Mouse (Mus musculus) kidney, adult 9 months (tissue): ENCODE results near the gene Prr12.
"Not testable (repeated sequence)": the region's sequence is repeated elsewhere in the genome, so short reads cannot be mapped to it uniquely, and the experiment has no call there.

Experiments
- DNase-seq: peaks from one replicate; pipeline ENCODE4 v3.0.0; 2022

Gene Prr12

DNA sequence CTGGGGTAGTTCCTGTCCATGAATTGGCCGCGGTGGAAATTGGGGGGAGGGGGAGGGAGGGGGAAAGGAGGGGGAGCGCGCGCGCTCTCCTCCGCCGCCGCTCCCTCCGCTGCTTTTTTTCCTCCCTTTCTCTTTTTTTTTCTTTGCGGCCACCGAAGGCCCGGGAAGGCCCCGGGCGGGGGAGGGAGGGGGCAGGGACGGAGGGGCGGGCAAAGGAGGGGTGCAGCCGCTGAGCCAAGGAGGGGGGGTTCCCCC, at the start of gene Prr12:
Gene Prr12, minus strand, starts transcription at position 20 of the 255 bp plus-strand sequence.
- no peak for DNase-seq

DNA sequence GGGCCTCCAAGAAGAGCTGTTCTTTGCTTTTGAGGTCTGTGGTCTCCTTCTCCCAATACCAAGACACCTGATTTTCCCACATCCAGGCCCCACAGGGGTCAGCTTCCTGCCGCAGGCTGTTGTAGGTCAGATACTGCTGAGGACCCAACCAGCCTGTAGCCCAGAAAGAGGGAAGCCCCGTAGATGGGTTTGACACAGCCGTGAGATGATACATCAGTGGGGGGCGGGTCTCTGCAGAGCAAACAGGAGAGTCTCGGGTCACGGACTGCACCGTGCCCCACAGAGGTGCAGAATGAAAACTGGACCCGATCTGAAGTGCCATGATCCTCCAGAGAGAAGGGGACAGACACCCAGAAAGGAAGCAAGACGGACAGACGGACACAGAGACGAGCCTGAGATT, 49.8 kb upstream of the Prr12 start:
- DNase-seq = no peak

- DNase-seq = no peak
Measured at GRCm38 (mm10) chr7:45100046-45100445, 47.4 kb upstream of the Prr12 start.

GRCm38 (mm10) chr7:45098541-45099240, 46.0 kb upstream of the Prr12 start:
- no peak for DNase-seq

- peak; percentile 56 for DNase-seq
Measured at GRCm38 (mm10) chr7:45097479-45097878, 44.8 kb upstream of the Prr12 start.

DNA sequence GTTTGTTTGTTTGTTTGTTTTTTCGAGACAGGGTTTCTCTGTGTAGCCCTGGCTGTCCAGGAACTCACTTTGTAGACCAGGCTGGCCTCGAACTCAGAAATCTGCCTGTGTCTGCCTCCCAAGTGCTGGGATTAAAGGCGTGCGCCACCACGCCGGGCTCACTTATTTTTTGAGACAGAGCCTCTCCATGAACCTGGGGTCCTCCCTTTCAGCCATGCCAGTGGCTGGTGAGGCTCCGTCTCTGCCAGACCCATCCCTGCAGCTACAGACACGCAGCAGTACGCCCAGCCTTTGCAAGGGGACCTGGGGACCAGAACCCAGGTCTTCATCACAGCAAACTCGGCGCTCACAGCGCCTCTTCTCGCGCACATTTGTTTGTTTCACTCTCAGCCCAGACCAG, 43.3 kb upstream of the Prr12 start:
- not testable (repeated sequence) for DNase-seq

DNA sequence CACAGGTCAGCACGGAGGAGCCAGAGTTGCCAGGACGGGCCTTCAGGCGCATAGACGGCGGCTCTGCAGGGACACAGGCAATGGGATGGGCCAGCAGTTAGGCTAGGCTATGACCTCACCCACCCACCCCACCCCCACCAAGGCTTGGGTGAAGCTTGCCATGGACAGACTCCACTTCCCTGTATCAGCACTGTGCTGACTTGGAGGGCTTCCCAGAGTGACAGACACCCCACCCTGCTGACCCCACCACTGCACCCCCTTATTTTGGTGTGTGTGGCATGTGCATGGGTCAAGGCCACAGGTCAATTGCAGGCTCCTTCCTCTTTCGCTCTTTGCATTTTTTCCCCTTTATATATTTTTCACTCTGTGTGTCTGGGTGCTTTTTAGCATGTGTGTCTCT, 42.7 kb upstream of the Prr12 start:
- no peak for DNase-seq

DNA sequence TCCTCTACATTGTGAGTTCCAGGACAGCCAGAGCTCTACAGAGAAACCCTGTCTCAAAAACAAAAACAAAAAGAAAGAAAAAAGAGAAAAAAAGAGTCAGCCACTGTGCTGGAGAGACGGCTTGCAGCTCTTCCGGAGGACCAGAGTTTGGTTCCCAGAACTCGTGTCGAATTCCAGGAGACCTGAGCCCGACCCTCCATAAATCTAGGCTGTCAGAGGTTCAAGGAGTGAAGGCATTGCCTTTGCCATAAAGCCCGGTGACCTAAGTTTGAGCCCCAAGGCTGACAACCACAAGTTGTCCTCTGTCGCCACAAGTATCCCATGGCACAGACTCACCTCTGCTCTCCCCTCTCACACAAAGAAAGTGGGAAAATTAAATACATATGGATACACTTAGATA, 41.4 kb upstream of the Prr12 start:
- no peak for DNase-seq

DNA sequence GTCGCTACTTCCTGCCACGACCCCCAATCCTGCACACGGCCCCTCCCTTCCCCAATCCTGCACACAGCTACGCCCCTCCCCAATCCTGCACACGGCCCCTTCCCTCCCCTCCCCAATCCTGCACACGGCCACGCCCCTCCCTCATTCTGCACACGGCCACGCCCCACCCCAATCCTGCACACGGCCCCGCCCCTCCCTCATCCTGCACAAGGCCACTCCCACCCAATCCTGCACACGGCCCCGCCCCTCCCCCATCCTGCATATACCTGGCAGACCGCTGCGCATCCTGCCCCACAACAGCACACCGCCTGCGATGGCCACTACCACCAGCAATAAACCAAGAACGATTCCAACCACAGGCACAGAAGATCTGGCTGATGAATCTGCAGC, 40.8 kb upstream of the Prr12 start:
- no peak for DNase-seq

DNA sequence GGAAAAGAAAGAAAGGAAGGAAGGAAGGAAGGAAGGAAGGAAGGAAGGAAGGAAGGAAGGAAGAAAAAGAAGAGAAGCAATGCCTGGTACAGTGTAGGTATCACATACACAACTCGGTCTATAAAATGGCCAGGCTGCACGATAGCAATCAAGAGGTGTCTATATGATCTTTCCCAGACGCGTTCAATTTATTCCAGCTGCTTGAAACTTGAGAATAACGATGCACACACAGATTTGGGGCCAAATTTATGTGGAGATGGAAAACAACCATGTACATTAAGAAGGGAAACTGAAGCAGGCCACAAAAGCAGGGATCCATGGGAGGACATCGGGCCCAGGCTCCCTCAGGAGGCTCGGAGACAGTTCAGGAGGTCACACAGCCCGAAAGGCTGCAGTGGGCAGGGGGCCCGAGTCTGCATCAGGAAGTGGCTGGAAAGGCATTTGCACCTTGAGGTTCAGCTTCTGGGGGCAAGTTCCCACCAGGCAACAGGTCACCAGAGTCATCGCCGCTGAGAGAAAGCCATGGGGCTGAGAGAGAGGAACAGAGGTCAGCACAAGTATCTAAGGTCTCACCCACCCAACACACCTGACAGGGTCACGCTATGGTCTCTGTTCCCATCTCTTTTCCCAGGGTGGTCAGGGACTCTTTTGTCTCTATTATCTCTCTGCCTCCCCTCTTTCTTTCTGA, 40.3 kb upstream of the Prr12 start:
- DNase-seq = no peak

- DNase-seq = peak; percentile 56
Measured at GRCm38 (mm10) chr7:45092048-45092447, 39.4 kb upstream of the Prr12 start, which contains the start of gene Rcn3. TSS of gene Rcn3 (minus strand) at chr7:45092221.

DNA sequence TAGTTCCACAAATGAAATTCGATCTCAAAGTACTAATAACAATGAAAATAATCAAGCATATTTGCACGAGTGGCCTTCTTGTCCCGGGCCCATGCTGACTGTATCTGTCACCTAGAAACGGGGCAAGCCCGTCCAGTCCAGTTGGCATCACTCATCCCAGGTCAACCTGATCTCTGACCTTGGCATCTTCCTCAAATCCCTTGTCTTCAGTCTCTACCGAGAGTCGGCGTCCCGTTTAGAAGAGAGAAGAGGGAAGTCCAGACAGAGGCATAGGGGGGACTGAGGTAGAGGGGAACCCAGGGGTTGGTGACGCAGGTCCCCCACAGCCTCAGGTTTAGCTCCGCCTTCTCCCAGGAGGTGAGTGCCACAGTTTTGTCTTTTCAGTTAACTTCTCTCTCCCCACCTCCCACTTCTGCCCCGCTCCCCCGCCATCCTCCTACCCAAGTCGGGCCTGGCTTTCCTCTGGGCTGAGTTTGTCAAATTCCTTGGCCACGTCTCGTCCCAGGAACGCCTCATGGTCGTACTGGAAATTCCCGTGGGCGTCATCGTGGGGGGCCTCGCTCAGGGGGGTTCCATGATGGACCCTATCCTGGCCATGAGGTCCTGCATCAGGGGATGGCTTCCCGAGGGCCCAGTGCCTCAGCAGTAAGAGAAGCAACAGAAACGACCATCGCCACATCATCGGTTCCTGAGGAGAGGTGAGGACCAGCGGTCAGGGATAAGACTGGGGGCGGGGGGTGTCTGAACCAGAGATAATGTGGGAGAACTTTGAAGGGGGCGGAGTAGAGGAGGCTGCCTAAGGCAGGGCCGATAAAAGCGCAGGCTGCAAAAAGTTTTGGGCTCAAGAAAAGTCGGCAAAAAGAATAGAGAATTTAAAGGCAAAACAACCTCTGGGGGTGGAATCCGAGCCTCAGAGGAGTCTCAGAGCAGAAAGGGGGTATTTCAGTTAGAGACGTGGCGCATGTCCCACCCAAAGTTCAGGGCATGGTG, 38.6 kb upstream of the Prr12 start:
- DNase-seq = no peak

GRCm38 (mm10) chr7:45090251-45090977, 37.7 kb upstream of the Prr12 start:
- no peak for DNase-seq

DNA sequence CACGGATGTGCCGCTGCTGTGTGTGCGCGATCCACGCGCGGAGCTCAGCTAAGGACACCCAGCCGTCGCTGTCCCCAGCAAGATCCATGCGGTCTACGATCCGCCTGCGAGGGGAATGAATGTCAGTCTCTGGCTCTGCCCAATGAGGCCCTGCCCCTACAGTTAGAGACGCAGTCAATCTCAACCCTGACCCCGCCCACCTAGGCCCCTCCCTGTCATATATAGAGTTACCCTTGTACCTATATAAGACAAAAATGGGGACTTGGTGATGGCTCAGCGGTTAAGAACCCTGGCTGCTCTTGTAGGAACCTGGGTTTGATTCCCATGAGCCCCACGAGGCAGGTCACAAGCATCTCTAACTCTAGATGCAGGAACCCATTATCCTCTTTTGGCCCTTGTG, 35.9 kb upstream of the Prr12 start:
- DNase-seq = no peak

- no peak for DNase-seq
Measured at GRCm38 (mm10) chr7:45086084-45086483, 33.4 kb upstream of the Prr12 start.

DNA sequence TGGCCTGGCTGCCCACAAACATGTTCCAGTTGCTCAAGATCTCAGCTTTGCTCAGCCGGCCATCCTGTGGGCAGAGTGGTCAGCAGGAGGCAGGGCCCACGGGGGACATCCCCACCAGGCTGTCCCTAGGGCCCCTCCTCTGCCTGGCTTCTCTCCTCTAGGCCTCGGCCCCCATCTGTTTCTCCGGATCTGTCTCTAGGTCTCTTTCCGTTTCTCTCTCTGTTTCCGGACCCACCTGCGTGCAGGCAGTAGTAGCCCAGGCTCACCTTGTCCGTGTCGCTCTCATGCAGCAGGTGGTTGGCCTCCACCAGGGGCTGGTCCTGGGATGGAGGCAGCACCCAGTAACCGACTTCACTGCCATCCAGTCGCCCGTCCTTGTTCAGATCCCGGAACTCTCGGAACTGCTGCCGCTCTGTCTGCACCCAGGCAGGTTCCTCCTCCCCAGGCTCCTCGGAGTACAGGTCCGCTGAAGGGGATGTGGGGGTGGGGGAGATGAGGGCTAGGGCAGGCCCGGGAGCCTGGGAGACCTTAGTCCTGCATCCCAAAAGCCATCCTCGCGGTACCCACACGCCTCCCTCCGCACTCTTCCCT, 30.7 kb upstream of the Prr12 start:
- no peak for DNase-seq

DNA sequence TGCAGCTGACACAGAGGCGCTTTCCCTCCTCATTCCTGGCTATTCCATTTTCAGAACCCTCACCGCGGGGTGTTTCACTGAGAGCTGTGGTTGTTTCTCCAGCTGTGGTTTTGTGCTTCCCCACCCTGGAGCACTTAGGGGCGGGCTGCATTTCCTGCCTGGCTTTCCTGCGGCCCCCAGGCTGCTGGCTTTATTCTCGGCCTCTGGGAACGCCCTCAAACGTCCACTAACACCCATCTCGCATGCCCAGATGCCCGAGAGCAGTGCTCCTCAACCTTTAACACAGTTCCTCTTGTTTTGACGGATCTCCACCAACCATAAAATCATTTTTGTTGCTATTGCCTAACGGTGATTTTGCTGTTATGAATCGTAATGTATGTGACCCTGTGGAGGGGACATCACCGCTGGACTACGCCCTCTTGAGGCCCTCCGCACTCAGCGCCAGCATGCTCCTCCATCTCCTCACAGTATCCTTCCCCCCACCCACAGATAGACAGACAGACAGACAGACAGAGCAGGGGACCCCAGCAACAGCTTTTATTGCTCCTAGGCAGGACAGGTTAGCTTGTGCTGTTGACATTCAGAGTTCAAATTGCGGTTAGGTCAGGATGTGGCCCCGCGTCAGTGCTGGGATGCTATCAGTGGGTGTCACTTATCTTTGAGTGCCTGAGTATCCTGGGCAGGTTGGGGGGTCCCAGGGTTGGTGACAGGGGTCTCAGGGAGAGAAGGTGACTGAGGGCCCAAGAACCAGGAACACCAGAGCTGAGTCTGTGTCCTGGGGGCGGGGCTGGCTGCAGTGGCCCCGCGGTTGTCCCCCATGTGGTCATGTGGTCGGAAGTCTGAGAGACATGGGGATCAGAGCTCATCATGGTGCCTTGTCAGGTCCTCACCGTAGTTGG, 30.0 kb upstream of the Prr12 start:
- DNase-seq = peak; percentile 47

- DNase-seq = no peak
Measured at GRCm38 (mm10) chr7:45081016-45081415, 28.3 kb upstream of the Prr12 start.

DNA sequence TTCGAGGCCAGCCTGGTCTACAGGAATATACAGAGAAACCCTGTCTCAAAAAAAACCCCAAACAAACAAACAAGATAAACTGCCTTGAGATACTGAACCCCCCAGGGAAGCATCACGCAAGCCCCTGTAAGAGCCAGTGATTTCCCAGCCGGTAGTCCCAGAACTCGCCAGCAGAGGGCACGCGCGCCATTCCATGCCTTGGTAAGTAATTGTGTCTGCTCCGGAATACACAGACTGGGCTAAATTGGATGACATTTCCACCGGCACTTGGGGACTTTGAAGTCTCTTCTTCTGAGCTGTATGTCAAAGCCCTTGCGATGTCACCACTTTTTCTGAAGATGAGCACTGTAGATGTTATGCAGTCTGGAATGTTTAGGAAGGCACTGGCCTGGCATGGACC, 27.2 kb upstream of the Prr12 start:
- peak; percentile 94 for DNase-seq

DNA sequence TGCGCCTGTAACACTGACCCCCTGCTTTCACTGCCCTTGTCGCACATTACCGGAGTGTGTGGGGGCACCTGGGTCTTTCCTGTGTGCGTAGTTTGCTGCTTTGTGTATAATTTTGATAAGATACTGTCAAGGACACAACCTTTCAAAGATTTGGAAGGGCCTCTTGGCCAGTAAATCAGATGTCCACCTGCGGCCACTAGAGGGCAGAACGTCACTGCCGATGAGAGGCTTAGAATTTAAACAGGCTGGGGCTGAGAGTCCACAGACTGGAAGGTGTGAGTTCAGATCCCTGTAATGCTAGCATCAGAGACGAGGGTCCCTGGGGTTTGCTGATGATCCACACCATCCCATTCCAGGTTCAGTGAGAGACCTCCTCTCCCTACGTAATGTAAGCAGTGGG, 25.8 kb upstream of the Prr12 start:
- peak; percentile 81 for DNase-seq

DNA sequence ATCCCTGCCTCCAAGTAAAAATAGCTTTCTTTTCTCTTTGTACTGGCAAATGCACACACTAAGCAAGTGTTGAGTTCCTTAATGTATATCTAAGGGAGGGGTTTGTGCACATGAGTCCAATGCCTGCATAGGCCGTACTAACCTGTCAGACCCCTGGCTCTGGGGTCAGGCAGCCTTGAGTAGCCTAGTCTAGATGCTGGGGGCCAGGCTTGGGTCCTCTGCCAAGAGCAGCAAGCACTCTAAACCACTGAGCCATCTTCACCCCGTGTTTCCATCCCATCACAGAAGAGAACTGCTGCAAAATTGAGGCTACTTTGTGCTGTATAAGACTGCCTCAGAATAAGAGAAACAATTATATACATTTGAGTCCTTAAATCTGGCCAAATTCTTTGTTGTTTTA, 25.1 kb upstream of the Prr12 start:
- DNase-seq = no peak

DNA sequence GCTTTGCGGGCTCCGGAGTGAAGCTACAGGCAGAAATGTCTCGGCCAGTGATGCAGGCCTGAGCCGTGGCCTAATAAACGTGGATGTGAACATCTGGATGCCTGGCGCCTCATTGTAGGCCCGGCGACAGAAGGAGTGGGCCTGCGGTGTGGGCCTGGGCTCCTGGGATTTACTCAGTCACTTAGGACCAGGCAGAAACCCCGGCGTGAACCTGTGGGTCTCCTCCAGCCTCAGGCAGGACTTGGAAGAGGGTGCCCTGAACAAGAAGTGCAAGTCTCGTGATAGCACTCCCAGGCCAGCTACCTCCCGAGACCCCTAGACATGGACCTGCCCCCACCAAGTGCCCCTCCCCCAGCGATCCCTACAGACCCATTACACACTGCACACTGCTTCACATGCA, 24.6 kb upstream of the Prr12 start:
- no peak for DNase-seq
